Mouse (Mus musculus) G1E-ER4 (cell line): ENCODE data around the gene Olfr881. TPM values are rescaled to one million over a fixed set of nuclear protein-coding genes. Genes with fewer than 3 reads are reported as not detected.

Experiments
- GATA1 ChIP-seq: IDR thresholded peaks from one replicate; pipeline ENCODE4 v1.8.0; 2012; ENCODE audit warnings: low read length, inconsistent platforms
- polyA plus RNA-seq: library from polyadenylated mRNA; stranded (reverse); fragments of >175 nt; gene quantifications from 2 replicates; pipeline ENCODE4 v1.2.3, GENCODE M21; 2012

Gene Olfr881
- polyA plus RNA-seq, result not detected in 2 replicates

GRCm38 (mm10) chr9:37991525-37991924 is at the start of gene Olfr881:
Gene Olfr881 (plus strand): TSS chr9:37991825.
- TF ChIP-seq GATA1, result no peak

- TF ChIP-seq GATA1, result no peak
Measured at GRCm38 (mm10) chr9:37998581-37999204, 7.1 kb downstream of the Olfr881 start.

- no peak for TF ChIP-seq GATA1
Measured at GRCm38 (mm10) chr9:38000021-38000420, 8.4 kb downstream of the Olfr881 start.

- TF ChIP-seq GATA1, result no peak
Measured at GRCm38 (mm10) chr9:38025508-38025907, 33.9 kb downstream of the Olfr881 start, which contains the start of gene Olfr883. Gene Olfr883 (plus strand): TSS chr9:38025808.

Other genes starting within 250 kb of the Olfr881 start
- not detected in 2 replicates for gene Olfr874, start 246.7 kb upstream of the Olfr881 start, polyA plus RNA-seq
- not detected in 2 replicates for gene Olfr875, start 220.0 kb upstream of the Olfr881 start, polyA plus RNA-seq
- gene Olfr876, start 188.8 kb upstream of the Olfr881 start, polyA plus RNA-seq, result not detected in 2 replicates
- not detected in 2 replicates for gene Olfr877, start 137.6 kb upstream of the Olfr881 start, polyA plus RNA-seq
- gene Olfr145, start 95.1 kb upstream of the Olfr881 start, polyA plus RNA-seq, result not detected in 2 replicates
- gene Olfr878, start 74.0 kb upstream of the Olfr881 start, polyA plus RNA-seq, result not detected in 2 replicates
- gene Olfr883, start 34.0 kb downstream of the Olfr881 start, polyA plus RNA-seq, result not detected in 2 replicates
- not detected in 2 replicates for gene Olfr884, start 54.7 kb downstream of the Olfr881 start, polyA plus RNA-seq
- gene Olfr885, start 69.5 kb downstream of the Olfr881 start, polyA plus RNA-seq, result not detected in 2 replicates
- gene Olfr887, start 92.2 kb downstream of the Olfr881 start, polyA plus RNA-seq, result not detected in 2 replicates
- not detected in 2 replicates for gene Olfr888, start 116.3 kb downstream of the Olfr881 start, polyA plus RNA-seq
- gene Olfr889, start 123.4 kb downstream of the Olfr881 start, polyA plus RNA-seq, result not detected in 2 replicates
- gene Olfr890, start 150.7 kb downstream of the Olfr881 start, polyA plus RNA-seq, result not detected in 2 replicates
- gene Olfr891, start 189.0 kb downstream of the Olfr881 start, polyA plus RNA-seq, result not detected in 2 replicates
- gene Olfr893, start 216.5 kb downstream of the Olfr881 start, polyA plus RNA-seq, result not detected in 2 replicates
- not detected in 2 replicates for gene Olfr894, start 226.2 kb downstream of the Olfr881 start, polyA plus RNA-seq